Mouse (Mus musculus) T-helper 17 cell (primary cell): Measurements from ENCODE around the gene Chchd3.

ENCODE experiments used
- in situ Hi-C, 2 experiments: fragments of 300-600 bp; cut with MboI, MseI; formaldehyde crosslinking; loops; 1 replicate in 1 of 2; 2 replicates in 1 of 2; pipeline ENCODE4 v1.15.1; 2025; ENCODE audit warnings: high pct_unique_total_duplicates in 2 of 2

Gene Chchd3

DNA sequence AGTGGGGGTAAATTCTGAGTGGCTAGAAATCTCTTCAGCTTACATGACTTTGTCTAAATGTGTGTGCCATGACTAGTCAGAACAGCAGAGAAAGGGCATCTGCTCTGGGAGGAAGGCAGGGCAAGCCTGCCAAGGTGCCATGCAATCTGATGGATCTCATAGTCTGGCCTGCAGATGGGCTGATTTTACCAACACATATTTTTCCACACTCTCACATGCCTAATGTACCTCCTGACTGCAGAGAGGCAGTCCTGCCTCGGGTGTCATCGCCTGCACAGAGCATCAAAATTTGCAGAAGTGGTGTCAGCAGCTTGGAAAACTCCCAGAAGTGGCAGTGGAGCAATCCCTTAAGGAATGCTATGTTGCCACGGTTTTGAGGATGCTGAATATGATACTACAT lies 55.5 kb downstream of the Chchd3 start:
- in situ Hi-C loops, result no loop called here

DNA sequence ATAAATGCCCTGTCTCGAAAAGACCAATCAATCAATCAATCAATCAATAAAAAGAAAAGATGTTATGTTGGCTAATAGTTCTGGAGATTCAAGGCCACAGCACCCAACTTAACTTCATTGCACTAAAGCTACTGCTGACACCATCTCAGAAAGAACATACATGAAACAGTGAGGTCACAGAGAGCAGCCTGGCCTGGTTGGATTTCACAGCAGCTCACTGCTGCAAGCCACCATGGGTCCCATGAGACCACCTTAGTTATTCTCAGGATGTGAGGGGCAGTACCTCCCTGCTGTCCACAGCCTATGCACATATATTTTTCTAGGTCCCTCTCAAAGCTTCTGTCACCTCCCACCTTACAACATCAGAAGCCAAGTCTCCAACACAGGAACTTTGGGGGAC lies 57.1 kb downstream of the Chchd3 start:
- in situ Hi-C loops, result no loop called here

DNA sequence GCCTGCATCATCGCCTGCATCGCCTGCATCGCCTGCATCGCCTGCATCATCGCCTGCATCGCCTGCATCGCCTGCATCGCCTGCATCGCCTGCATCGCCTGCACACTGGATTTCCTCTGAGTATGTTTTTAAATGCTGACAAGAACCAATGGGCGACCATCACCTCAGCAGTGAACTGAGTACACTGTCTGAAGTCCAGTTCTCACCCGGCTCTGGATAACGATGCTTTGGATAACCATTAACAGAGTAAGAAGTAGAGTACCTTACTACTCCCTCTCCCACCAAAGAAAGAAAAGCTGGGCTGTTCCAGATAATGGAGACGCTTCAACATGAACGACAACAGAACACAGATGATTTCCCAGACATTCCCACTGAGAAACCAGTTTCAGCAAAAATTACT lies 58.8 kb downstream of the Chchd3 start:
- in situ Hi-C loops, result no loop called here

DNA sequence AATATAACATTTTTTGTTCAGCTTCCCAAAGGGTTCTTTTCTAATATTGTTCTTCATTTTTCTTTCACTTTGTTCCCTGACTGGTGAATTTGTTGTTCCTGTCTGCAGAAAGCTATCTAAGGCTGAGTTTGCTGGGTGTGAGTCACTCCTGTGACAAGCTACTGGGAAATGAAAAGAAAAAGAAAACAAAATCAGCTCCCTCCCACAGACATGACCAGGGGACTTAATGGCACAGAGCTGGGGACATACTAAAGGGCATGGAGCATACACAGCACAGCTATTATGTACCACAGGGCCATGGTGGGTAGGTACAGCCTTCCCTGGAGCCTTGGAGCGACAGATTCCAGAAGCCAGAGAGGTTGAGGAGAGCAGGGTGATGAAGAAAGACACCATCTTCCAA lies 63.5 kb downstream of the Chchd3 start:
- in situ Hi-C loops, result no loop called here

DNA sequence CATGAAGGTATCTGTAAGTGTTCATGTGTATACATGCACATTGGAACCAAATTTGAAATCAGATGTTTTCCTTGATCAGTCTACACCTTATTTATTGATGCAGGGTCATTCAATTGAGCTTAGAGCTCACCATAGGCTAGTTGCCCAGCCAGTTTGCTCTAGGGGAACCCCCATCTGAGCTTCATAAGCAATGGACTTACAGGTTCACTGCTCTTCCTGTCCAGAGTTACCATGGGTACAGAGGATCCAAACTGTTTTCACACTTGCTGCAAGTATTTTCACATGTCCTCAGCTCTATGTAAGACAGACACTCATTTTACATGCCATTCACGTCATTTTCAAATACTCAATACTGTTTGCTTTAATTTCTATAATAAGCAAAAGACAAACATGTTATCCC lies 66.2 kb downstream of the Chchd3 start:
- in situ Hi-C loops, result no loop called here

DNA sequence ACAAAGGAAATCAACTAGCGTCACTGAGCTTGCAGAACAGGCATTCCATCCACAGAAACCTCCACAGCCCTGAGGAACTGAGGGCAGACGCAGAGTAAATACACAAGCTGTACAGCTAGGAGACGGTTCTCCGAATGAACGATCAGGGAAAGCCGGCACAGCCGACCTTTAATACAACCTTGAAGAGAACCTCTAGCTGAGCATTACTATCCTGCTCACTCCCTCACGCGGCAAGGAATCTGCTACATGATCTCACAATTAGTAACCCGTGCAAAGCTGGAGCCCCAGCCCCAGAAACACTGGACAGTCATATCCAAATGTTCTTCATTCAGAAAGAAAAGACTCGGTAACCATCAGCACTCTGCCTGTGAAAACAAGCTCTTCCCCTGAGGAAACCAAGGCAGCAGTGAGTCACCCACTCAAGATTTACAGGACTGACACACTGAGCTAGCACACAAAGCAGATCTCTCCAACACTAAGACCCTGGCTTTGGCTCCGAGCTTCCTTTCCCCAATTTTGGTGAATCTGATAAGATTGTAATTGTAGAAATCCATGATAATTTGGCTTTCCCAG lies 69.9 kb downstream of the Chchd3 start:
- in situ Hi-C loops, result no loop called here

DNA sequence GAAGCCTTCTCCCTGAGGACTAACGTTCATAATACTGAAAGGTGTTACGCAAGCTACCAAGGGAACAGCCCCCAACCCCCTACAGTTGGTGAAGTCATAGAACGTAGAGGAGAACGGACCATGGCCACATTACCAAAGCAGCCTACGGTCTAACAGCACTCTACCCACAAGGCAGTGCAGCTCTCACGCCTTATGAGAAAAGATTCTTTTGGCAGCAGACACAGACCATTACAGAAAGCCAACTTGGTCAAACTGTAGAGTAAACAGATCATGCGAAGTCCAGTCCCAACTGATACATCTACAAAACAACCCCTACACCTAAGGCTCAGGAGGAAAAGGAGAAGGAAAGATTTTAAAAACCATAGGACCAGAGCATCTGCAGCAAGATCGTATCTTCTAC lies 71.5 kb downstream of the Chchd3 start:
- in situ Hi-C loops, result no loop called here

DNA sequence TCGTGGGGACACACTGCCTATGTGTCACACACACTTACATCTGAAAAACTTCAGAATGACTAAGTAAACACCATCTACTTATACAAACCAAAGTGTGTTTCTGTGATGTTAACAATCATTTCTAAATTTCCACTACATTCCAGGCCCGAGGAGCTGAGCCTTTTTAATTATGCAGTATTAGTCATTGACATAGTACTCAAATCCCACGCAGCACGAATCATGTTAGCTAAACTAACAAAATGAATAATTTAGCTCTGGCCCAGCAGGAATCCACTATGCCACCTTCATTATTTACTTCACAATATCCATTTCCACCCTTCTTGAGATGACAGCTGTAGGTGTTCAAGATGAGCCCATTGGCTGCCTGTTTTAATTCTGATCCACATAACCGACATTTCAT lies 76.2 kb downstream of the Chchd3 start:
- in situ Hi-C loops, result no loop called here

DNA sequence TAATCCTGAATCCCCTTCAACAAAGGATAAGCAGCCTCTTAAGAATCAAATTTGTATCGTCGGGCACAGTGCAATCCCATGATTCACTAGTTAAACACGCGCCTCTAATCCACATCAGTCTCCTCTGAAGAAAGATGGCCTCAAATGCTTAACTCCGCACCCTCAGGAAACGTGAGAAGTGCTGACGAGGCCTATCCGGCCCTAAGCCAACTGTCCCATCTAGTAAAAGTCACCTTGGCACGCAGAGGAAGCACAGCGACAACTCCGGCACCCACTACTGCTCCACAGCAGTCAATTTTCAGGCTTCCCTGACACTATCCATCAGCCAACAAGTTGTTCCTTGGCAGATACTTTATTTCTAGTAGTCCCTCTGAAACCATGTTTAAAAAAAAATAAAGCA lies 78.8 kb downstream of the Chchd3 start:
- in situ Hi-C loops, result no loop called here

DNA sequence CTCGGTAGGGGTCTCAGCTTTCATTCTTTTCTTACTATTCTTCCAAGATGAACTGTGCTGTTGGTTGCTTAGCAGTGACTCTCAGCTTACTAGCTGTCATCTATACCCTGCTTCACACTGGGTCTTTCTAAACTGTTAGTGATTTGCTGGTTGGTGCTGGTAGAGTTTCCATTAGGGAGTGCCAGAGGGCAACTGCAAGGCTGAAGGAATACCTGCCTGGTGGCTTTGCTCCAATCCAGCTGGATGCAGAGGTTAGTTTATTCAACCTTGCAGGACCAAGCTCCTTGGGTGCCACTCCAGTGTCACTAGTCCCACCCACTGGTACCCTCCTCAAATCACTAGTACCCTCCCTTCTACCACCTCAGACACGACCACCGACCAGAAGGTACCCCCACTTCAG lies 81.2 kb downstream of the Chchd3 start:
- in situ Hi-C loops, result no loop called here

DNA sequence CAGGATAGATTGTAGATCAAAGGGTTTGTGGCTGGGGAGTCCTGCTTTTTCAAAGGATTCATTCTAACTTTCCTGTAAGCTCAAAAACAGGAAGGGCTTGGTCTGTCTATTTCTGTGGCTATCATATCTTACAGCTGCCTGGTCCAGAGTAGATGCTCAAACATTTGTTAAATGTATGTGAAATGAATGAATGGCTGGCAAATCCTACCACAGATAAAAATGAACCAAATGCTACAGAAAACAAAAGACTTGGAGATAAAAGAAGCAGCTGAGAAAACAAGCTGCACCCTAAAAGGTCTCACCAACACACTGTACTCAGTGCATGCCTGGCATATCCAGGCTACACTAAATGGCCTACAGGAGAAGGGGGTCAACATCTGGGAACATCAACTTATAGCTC lies 88.1 kb downstream of the Chchd3 start:
- in situ Hi-C loops, result no loop called here

DNA sequence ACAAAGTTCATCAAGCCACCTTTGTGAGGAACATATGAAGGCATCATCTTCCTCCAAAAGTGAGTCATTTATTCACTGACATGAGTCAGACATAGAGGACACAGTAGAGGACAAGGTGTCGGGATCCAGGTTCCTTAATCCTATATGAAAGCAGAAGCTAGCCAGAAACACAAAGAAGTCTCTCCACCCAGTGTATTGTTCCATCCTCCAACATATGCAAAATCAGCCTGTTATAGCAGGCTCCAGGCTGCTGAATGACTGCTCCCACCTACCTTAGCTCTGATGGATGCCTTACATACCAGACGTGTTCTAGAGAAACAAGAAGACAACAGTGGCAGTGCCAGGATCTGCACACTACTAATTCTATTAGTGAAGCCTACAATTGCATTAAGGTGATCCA lies 91.1 kb downstream of the Chchd3 start:
- in situ Hi-C loops, result no loop called here

DNA sequence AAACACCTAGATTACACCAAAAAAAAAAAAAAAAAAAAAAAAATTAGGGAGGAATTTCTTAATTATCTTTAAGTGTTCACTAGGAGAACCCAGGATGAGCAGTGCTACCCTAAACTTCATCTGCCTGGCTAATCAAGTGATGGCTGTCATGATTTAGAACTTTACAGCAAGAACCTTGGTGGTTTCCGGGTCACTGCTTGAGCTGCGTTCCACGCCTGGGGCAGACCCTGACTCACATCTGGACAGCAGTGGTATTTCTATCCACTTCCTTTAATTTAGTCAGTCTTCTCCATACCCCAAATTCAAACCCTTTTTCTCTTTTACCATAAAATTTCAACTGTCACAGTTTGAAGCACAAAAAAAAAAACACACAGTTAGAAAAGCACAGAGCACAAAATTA lies 98.0 kb downstream of the Chchd3 start:
- in situ Hi-C loops, result no loop called here

DNA sequence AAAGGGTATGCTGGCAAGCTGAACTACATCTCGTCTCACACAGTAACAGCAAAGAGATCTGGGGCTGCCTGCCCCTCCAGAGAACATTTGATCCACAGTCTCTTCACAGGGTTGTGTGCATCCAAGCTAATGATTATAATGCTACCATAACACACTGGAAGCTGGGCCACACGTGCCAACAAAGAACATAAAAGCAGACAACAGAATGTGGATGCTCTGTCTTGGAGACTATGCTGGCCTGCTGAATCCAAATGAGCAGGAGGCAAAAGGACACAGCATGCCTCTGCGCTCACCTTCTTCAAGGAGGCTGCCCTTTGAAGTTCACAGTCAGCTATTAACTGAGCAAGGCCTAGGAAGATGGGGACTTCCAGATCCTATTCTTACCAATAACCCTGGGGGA lies 98.6 kb downstream of the Chchd3 start:
- in situ Hi-C loops, result no loop called here

DNA sequence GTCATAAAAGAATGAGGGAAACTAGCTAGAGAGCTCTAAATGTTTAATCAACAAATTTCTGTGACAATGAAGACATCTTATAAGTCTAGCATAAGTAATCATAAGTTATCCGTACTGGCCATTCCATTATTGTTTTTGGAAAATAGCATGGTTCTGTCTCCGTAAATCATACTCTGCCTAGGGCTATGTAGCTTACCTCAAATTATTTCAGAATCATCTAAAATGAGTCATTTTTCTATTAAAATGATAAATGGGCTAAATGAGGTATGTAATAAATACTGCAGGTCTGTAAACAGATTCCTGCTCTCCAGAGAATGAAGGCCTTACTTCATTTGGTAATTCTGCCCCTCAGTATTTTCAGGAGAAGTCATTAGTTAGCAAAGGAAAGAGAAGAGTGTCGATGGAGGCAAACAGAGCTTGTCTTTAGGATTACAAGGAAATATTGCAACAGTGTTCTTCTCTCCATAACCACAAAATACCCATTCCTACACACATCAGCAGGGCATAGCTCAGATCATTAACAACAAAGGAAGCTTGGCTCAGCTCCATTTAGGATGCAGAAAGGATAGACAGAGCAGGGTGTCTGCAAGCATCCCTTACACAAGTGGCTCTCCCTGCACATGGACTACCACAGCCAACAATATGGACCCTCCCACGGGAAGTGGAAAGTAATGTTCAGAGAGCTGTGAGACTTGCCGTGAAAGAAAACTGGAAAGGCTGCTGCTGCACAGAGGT lies 100.1 kb downstream of the Chchd3 start:
- in situ Hi-C loops, result no loop called here

DNA sequence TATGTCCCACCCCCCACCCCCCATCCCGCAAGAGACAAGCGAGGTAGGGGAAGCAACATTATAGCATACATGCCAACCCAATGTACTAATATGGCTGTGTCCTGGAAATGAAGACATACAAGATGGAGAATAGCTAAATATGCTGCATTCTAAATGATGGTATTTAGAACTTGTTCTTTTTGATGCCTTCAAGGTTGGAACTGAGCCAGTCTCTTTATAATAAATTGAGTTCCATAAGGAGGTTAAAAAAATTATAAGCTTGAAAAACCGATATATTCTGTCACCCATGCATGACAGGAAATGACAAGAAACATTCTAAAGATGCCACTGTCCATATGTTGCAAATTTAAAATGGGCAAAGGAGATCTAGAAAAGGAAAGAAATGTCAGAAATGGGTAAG lies 104.6 kb downstream of the Chchd3 start:
- in situ Hi-C loops, result no loop called here

DNA sequence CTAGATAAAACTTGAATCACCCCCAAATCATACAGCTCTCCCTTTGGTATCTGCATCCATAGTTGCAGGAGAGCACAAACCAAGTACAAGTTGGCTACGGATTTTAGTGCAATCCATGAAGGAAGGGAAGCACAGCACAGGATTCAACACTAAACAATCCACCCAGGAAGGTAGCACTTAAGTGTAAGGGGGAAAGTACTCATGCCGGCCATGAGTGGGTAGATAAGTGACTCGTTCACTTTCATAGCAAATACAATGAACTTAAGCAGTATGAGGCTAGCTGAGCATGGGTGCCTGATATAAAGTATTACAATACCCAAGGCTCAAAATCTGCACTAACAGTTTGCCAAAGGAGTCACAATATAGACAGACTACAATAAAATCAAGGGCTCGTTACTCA lies 109.1 kb downstream of the Chchd3 start:
- in situ Hi-C loops, result no loop called here

DNA sequence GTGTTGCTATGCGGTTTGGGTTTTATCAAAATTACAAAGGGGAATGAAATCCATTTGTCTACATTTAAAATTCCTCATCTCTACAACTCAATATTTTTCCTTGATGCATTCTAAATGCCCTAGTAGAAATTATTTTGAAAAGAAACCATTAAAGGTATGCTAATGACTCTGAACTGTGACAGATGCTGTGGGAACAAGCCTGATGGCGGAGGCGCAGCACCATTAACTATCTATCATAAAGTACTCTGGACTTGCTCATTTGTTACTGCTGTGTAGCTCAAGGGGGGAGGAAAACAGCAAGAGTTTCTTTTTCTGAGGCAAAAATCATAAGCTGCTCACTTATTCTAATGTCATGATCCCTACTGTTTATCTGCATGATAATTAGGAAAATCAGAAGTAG lies 110.4 kb downstream of the Chchd3 start:
- in situ Hi-C loops, result no loop called here

DNA sequence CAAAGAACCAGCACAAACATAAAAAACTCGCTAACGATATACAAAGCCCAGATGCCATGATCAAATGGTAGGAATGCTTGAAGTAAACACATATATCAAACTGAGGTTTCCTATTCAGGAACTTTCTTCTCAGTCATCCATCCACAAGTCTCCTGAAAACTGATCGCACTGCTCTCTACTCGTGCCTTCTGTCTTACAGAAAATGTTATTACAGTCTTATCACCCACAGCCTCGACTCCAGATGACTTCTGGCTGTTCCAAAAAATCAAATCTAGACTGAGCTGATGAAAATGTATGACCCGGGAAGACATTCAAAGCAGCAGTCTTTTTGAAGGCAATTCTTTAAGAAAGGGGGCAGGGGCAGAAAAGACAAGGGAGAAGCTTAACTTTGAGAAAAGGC lies 112.8 kb downstream of the Chchd3 start:
- in situ Hi-C loops, result no loop called here

DNA sequence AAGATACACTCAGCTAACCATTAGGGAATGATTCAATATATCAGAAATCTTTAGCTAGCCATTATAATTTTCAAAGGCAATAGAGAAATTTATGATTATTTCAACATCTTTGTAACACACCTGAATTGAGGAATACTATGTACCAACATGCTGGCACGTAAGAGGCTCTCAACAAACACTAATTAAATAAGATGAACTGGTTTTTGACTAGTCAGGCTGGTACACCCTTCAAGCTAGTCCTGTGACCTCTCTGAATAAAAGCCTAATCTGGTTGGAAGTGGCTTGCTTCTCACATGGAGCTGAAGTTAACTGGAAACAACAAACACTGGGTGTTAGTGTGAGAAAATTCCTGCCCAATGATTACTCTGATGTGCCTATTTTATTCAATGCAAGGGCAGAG lies 115.1 kb downstream of the Chchd3 start:
- in situ Hi-C loops, result no loop called here

DNA sequence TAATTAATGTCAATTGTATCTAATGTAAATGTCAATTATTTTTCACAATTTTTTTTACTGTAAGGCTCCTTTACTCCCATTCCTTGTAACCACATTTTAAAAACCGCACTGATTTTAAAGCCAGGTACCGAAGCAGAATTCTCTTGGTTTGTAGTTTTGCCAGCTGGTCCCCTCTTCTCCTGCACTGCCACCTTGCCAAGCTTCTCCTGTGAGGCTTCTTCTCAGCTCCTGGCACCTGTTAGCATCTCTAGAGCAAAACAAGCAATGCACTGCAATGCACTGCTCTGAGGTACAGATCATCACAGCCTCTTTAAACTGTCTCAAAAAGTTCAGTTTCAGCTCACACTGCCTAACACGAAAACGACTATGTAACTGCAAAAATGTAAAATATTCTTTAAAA lies 116.4 kb downstream of the Chchd3 start:
- in situ Hi-C loops, result no loop called here

DNA sequence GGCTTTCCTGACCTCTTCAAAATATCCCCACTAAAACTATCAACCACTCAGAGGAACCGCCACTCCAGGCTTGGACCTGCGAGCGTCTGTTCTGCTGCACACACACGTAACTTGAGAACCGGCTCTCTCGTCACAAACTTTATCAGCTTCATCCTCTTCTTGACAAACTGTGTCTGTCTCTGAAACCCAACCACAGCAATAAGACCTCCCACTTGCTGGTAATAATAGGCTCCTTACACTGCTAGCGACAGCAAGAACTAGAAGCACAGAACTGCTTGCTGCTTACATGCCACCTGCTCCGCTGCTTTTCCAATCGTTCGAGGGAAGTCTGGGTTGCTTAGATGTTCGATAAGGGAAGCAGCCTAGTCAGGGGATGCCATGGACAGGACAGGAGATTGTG lies 119.8 kb downstream of the Chchd3 start:
- in situ Hi-C loops, result no loop called here

DNA sequence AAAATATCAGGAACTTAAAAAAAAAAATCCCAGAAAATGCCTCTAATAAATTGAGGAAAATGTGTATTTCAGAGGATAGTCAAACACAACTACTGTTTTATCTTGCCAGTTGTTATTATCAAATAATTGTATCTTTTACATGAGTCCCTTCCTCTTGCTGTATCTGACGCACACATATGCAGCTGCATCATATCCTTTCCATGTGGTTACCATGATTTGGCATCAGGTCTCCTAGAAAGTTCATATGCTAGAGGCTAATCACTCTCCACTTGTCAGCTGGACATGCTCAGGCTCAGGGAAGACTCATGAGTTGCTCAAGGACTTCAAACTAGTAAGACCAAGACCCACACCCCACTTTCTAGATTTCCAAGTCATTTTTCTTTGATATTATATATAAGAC lies 122.4 kb downstream of the Chchd3 start:
- in situ Hi-C loops, result no loop called here

DNA sequence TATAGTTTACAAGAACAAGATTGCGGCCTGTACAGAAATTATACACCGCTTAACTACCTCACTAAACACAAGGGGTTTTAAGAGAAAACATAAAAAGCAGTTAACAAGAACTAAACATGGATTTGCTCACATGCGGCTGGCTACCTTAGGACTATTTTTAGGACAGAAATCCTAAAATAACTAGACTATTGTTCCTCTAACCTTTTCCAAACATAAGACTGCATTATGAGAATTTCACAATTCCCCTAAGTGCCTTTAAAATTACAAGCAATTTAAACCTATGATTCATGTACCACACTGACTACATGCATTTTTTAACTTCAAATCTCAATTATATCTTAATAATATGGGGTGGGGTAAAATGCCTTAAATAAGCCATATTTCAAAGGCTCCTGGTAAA lies 123.3 kb downstream of the Chchd3 start:
- in situ Hi-C loops, result no loop called here
